Mouse (Mus musculus) c-Kit-negative CD71-positive TER-119-positive erythroid progenitor cells, embryonic 14.5 days (primary cell): Measurements from ENCODE around the gene Cd209f.
"Not testable (repeated sequence)": the region's sequence is repeated elsewhere in the genome, so short reads cannot be mapped to it uniquely, and the experiment has no call there.

Experiments used
- DNase-seq: peaks from one replicate; pipeline ENCODE4 v3.0.0-alpha.2; 2013; ENCODE audit warnings: low read depth, low spot score

The Cd209f gene

GRCm38 (mm10) chr8:4105735-4106134, at the start of gene Cd209f:
TSS of gene Cd209f (minus strand) at chr8:4105835.
- not testable (repeated sequence) for DNase-seq

GRCm38 (mm10) chr8:4154878-4155277, 49.2 kb upstream of the Cd209f start:
- no peak for DNase-seq

GRCm38 (mm10) chr8:4147272-4147671, 41.6 kb upstream of the Cd209f start:
- DNase-seq: no peak

- DNase-seq: peak; percentile 22
Measured at GRCm38 (mm10) chr8:4141721-4142120, 36.1 kb upstream of the Cd209f start.

- DNase-seq: peak; percentile 42
Measured at GRCm38 (mm10) chr8:4139660-4140646, 34.3 kb upstream of the Cd209f start.

- no peak for DNase-seq
Measured at GRCm38 (mm10) chr8:4133798-4134197, 28.2 kb upstream of the Cd209f start, which contains the start of gene Cd209g. TSS of gene Cd209g (plus strand) at chr8:4134098.

- DNase-seq: not testable (repeated sequence)
Measured at GRCm38 (mm10) chr8:4088514-4088913, 17.1 kb downstream of the Cd209f start.

GRCm38 (mm10) chr8:4087180-4087722, 18.4 kb downstream of the Cd209f start:
- DNase-seq: not testable (repeated sequence)
